Comparison of ENCODE assay signal across 24 mouse cellular contexts in the genomic region with DNA sequence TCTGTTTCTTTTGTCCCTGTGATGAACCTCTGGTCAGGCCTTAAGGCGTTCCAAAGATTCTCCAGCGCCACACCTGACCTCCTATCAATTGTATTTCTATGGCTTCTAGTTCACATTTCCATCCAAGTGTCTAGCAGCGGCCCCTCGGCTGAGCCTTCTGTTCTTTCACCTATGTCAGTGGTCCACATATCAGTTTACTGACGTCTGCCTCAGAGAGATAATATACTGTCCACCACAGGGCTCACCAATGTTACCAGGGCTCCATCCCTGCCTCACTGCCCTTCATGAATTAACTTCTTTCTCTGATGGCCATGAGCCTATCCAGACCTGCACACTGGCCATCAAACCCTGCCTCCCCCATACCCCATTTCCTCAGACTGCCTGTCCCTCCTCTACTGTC.
DNase-seq lines count a peak whose midpoint lies in the region; ATAC-seq lines count a peak whose summit lies in the region.
"Had no signal": no experiment of that assay in that cellular context is flagged by ENCODE, and none has a peak within 500 bp of the region (broad histone marks: within the 10 kb centered on the region; RNA-seq: fewer than 3 reads in every experiment).

No protein-coding gene starts in this region.

- DNase-seq in heart, adult 11 months: peak; percentile 44
- DNase-seq in heart, adult 8-10 months (ENCODE audit: low spot score): no peak
- DNase-seq in heart, postnatal 14 days: no peak
- no peak for DNase-seq in kidney, postnatal 14 days
- DNase-seq: adrenal gland, adult 8-10 months; adrenal gland, postnatal 14 days; adrenal gland, postnatal 36 days; B cell, adult 2 months; cerebellum, adult 11-12 months; cerebellum, adult 2 months; cerebellum, adult 9-10 months; cerebellum, postnatal 10 days; cerebellum, postnatal 25 days had no signal

- no peaks in the 10 kb centered on the region for H3K36me3 ChIP-seq in heart, embryonic 11.5 days (ENCODE audit: control insufficient read depth, insufficient read depth, low read length)
- no peaks in the 10 kb centered on the region for H3K36me3 ChIP-seq in kidney, embryonic 14.5 days (ENCODE audit: control insufficient read depth, insufficient read depth, low read length)
- H3K36me3 ChIP-seq: embryonic facial prominence, embryonic 10.5 days; forebrain, embryonic 15.5 days; G1E had no signal

- H3K4me3 ChIP-seq in heart, embryonic 11.5 days (ENCODE audit: low read depth, low read length): no peak overlapping the region
- H3K4me3 ChIP-seq in kidney, embryonic 14.5 days (ENCODE audit: low read length): no peak overlapping the region
- H3K4me3 ChIP-seq: embryonic facial prominence, embryonic 10.5 days; embryonic facial prominence, embryonic 12.5 days; forebrain, embryonic 13.5 days; forebrain, embryonic 15.5 days had no signal

- 0 out of 2 replicates have a peak, but pooled peaks have one; percentile 55 for ATAC-seq in heart, embryonic 11.5 days (replicated peaks; ENCODE audit: insufficient number of reproducible peaks, low FRiP score, low TSS enrichment)
- 0 out of 2 replicates have a peak, but pooled peaks have one; percentile 45 for ATAC-seq in kidney, embryonic 14.5 days (ENCODE audit: low FRiP score, low TSS enrichment)
- ATAC-seq: activated CD4-positive, CD25-positive, alpha-beta regulatory T cell, adult 4 months; CD4-positive, CD25-positive, alpha-beta regulatory T cell, adult 4 months; forebrain, embryonic 13.5 days; forebrain, embryonic 15.5 days; Patski had no signal

- H3K27ac ChIP-seq in heart, embryonic 11.5 days (ENCODE audit: low read depth, low read length): no peak overlapping the region
- no peak overlapping the region for H3K27ac ChIP-seq in kidney, embryonic 14.5 days (ENCODE audit: low read depth, low read length)
- H3K27ac ChIP-seq: embryonic facial prominence, embryonic 10.5 days; embryonic facial prominence, embryonic 12.5 days; forebrain, embryonic 13.5 days; forebrain, embryonic 15.5 days had no signal

- 66% methylated on average over 5 of the region's 5 CpGs for WGBS in heart, embryonic 11.5 days (ENCODE audit: insufficient replicate concordance)
- WGBS in kidney, embryonic 14.5 days: 62% methylated on average over 5 of the region's 5 CpGs

- no peak overlapping the region for H3K4me2 ChIP-seq in heart, embryonic 11.5 days
- H3K4me2 ChIP-seq in kidney, embryonic 14.5 days (replicated peaks; ENCODE audit: low read depth, low read length): no peak overlapping the region
- H3K4me2 ChIP-seq: embryonic facial prominence, embryonic 12.5 days; forebrain, embryonic 13.5 days; forebrain, embryonic 15.5 days had no signal

- H3K9me3 ChIP-seq in heart, embryonic 11.5 days (replicated peaks; ENCODE audit: control insufficient read depth, low read length): no peaks in the 10 kb centered on the region
- no peaks in the 10 kb centered on the region for H3K9me3 ChIP-seq in kidney, embryonic 14.5 days (ENCODE audit: control insufficient read depth, low read length)
- H3K9me3 ChIP-seq: embryonic facial prominence, embryonic 10.5 days; embryonic facial prominence, embryonic 12.5 days; forebrain, embryonic 13.5 days; forebrain, embryonic 15.5 days; G1E had no signal

- intact Hi-C loops in heart, postnatal 14 days (cut with DNase I): no loop called here

- 0 out of 2 replicates have a peak, but pooled peaks cover 3% of the 10 kb centered on the region for H3K4me1 ChIP-seq in heart, embryonic 11.5 days (ENCODE audit: control insufficient read depth, insufficient read depth, low read length)
- no peaks in the 10 kb centered on the region for H3K4me1 ChIP-seq in kidney, embryonic 14.5 days (ENCODE audit: control insufficient read depth, insufficient read depth, low read length)

- no peak overlapping the region for H3K9ac ChIP-seq in heart, embryonic 11.5 days (ENCODE audit: low read depth, low read length)
- no peak overlapping the region for H3K9ac ChIP-seq in kidney, embryonic 14.5 days (ENCODE audit: low read depth, low read length)
- H3K9ac ChIP-seq: embryonic facial prominence, embryonic 12.5 days; forebrain, embryonic 13.5 days; forebrain, embryonic 15.5 days had no signal

- peaks cover 22% of the 10 kb centered on the region for H3K27me3 ChIP-seq in heart, embryonic 11.5 days (ENCODE audit: control insufficient read depth, insufficient read depth, low read length)
- no peaks in the 10 kb centered on the region for H3K27me3 ChIP-seq in kidney, embryonic 14.5 days (ENCODE audit: control insufficient read depth, insufficient read depth, low read length)
- H3K27me3 ChIP-seq: CH12.LX; embryonic facial prominence, embryonic 12.5 days; forebrain, embryonic 13.5 days; forebrain, embryonic 15.5 days; Patski had no signal
